Mouse (Mus musculus) heart, embryonic 13.5 days (tissue): Measurements from ENCODE around the gene Opalin. TPM values are rescaled to one million over a fixed set of nuclear protein-coding genes. Genes with fewer than 3 reads are reported as not detected.

Source experiments
- ATAC-seq: fragments of 200-750 bp; cut with Nextera tagmentation; 2 replicates; pipeline ENCODE4 v1.8.0; 2017; ENCODE audit warnings: moderate TSS enrichment; ENCODE audit not compliant: insufficient number of reproducible peaks, low FRiP score, low TSS enrichment; ENCODE audit errors: extremely low read depth
- H3K27ac ChIP-seq: fragments of 300-500 bp; sonication (generic); replicated peaks from 2 replicates; pipeline ENCODE4 v1.5.1; 2015; ENCODE audit warnings: moderate library complexity, mild to moderate bottlenecking, inconsistent platforms
- H3K27me3 ChIP-seq: fragments of 300-500 bp; sonication (generic); replicated peaks from 2 replicates; pipeline ENCODE4 v1.6.1; 2015; ENCODE audit warnings: mild to moderate bottlenecking, inconsistent platforms
- H3K36me3 ChIP-seq: fragments of 300-500 bp; sonication (generic); 2 replicates; pipeline ENCODE4 v1.6.1; 2015; ENCODE audit warnings: mild to moderate bottlenecking, inconsistent platforms
- H3K4me1 ChIP-seq: fragments of 300-500 bp; sonication (generic); 2 replicates; pipeline ENCODE4 v1.6.1; 2015; ENCODE audit warnings: inconsistent platforms
- H3K4me2 ChIP-seq: fragments of 300-500 bp; sonication (generic); 2 replicates; pipeline ENCODE4 v1.6.1; 2015; ENCODE audit warnings: inconsistent platforms, mild to moderate bottlenecking, moderate library complexity
- H3K4me3 ChIP-seq: fragments of 300-500 bp; sonication (generic); 2 replicates; pipeline ENCODE4 v1.5.1; 2015; ENCODE audit warnings: moderate library complexity, mild to moderate bottlenecking, inconsistent platforms
- H3K9ac ChIP-seq: fragments of 300-500 bp; sonication (generic); 2 replicates; pipeline ENCODE4 v1.6.1; 2015; ENCODE audit warnings: inconsistent platforms, mild to moderate bottlenecking, moderate library complexity
- H3K9me3 ChIP-seq: fragments of 300-500 bp; sonication (generic); 2 replicates; pipeline ENCODE4 v1.6.1; 2016; ENCODE audit warnings: inconsistent platforms
- WGBS: fragments of 180-500 bp; shearing (Covaris S2); methylation state at CpG from one replicate; pipeline ENCODE4 v1.1.7; 2015; ENCODE audit warnings: mixed read lengths; 5-methylcytosine and 5-hydroxymethylcytosine counted together
- polyA plus RNA-seq: library from polyadenylated mRNA; unstranded; fragments of >200 nt; fragmentation: Nextera tagmentation; extraction: Ambion mirVana; gene quantifications from 2 replicates; pipeline ENCODE4 v1.2.1, GENCODE M21; 2015

Gene Opalin
- polyA plus RNA-seq, 1 experiment from 2014 or later: 0.15 TPM

GRCm38 (mm10) chr19:41073746-41074455 is 3.0 kb downstream of the Opalin start:
- Histone ChIP-seq H3K27me3 (peaks cover 18% of the 10 kb centered on the region; the same call in 1 of the 2 replicates), H3K4me2 (no peak overlapping the region), H3K27ac (no peak overlapping the region), H3K4me3 (no peak overlapping the region), H3K9ac (no peak overlapping the region), H3K9me3 (no peaks in the 10 kb centered on the region), H3K4me1 (no peaks in the 10 kb centered on the region), H3K36me3 (no peaks in the 10 kb centered on the region)
- ATAC-seq: no peak
- WGBS: 82% methylated on average over 14 of the region's 14 CpGs

- WGBS: 6% methylated on average over 8 of the region's 8 CpGs
- peaks cover 3% of the 10 kb centered on the region; the same call in 1 of the 2 replicates for H3K9me3 ChIP-seq
- peaks cover 18% of the 10 kb centered on the region; the same call in 1 of the 2 replicates for H3K27me3 ChIP-seq
- H3K36me3 ChIP-seq: no peaks in the 10 kb centered on the region
- no peak overlapping the region for H3K27ac ChIP-seq
- H3K9ac ChIP-seq: no peak overlapping the region
- no peak overlapping the region for H3K4me3 ChIP-seq
- no peak for ATAC-seq
- no peak overlapping the region for H3K4me2 ChIP-seq
- no peaks in the 10 kb centered on the region for H3K4me1 ChIP-seq
Measured at GRCm38 (mm10) chr19:41071500-41071899, 5.4 kb downstream of the Opalin start.

- no peak overlapping the region for H3K4me2 ChIP-seq
- ATAC-seq: no peak
- H3K9me3 ChIP-seq: no peaks in the 10 kb centered on the region
- no peak overlapping the region for H3K9ac ChIP-seq
- H3K27me3 ChIP-seq: no peaks in the 10 kb centered on the region; the same call in 1 of the 2 replicates
- H3K36me3 ChIP-seq: no peaks in the 10 kb centered on the region
- H3K4me3 ChIP-seq: no peak overlapping the region
- H3K27ac ChIP-seq: no peak overlapping the region
- WGBS: 52% methylated on average over 4 of the region's 4 CpGs
- H3K4me1 ChIP-seq: no peaks in the 10 kb centered on the region
Measured at GRCm38 (mm10) chr19:41054702-41055101, 22.2 kb downstream of the Opalin start.

DNA sequence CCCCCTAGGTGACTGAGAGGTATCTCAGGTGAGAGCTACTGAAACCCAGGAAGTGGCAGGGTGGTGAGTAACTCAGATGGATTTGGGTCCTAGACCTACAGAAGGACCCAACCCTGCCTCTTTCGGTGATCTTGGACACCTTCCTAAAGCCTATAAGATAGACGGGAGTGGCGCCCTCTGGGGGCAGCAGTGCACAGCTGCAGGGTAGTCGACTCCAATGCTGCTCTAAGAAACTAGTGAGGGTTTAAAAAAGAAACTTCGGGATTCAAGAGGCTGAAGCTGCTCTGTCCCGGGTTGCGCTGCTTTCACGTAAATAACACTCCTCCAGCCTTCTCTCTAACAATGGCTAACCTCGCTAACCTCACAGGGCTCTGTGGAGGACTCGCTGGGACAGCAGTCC is 23.4 kb downstream of the Opalin start:
- no peak overlapping the region for H3K27ac ChIP-seq
- no peaks in the 10 kb centered on the region for H3K9me3 ChIP-seq
- no peak overlapping the region for H3K4me3 ChIP-seq
- 30% methylated on average over 10 of the region's 10 CpGs for WGBS
- H3K36me3 ChIP-seq: no peaks in the 10 kb centered on the region
- H3K4me1 ChIP-seq: no peaks in the 10 kb centered on the region
- no peak for ATAC-seq
- H3K27me3 ChIP-seq: no peaks in the 10 kb centered on the region; the same call in 1 of the 2 replicates
- H3K9ac ChIP-seq: no peak overlapping the region
- no peak overlapping the region for H3K4me2 ChIP-seq

GRCm38 (mm10) chr19:41052247-41052646 is 24.7 kb downstream of the Opalin start:
- H3K4me1 ChIP-seq: no peaks in the 10 kb centered on the region
- no peak overlapping the region for H3K27ac ChIP-seq
- no peak overlapping the region for H3K9ac ChIP-seq
- 59% methylated on average over 5 of the region's 5 CpGs for WGBS
- ATAC-seq: no peak
- no peak overlapping the region for H3K4me2 ChIP-seq
- H3K9me3 ChIP-seq: no peaks in the 10 kb centered on the region
- no peaks in the 10 kb centered on the region; the same call in 1 of the 2 replicates for H3K27me3 ChIP-seq
- H3K4me3 ChIP-seq: no peak overlapping the region
- H3K36me3 ChIP-seq: no peaks in the 10 kb centered on the region

GRCm38 (mm10) chr19:41051714-41052113 is 25.2 kb downstream of the Opalin start:
- H3K9ac ChIP-seq: no peak overlapping the region
- no peaks in the 10 kb centered on the region for H3K9me3 ChIP-seq
- no peak overlapping the region for H3K4me2 ChIP-seq
- 71% methylated on average over 1 of the region's 1 CpGs for WGBS
- no peak overlapping the region for H3K27ac ChIP-seq
- H3K36me3 ChIP-seq: no peaks in the 10 kb centered on the region
- ATAC-seq: no peak
- no peaks in the 10 kb centered on the region for H3K4me1 ChIP-seq
- no peaks in the 10 kb centered on the region; the same call in 1 of the 2 replicates for H3K27me3 ChIP-seq
- H3K4me3 ChIP-seq: no peak overlapping the region

DNA sequence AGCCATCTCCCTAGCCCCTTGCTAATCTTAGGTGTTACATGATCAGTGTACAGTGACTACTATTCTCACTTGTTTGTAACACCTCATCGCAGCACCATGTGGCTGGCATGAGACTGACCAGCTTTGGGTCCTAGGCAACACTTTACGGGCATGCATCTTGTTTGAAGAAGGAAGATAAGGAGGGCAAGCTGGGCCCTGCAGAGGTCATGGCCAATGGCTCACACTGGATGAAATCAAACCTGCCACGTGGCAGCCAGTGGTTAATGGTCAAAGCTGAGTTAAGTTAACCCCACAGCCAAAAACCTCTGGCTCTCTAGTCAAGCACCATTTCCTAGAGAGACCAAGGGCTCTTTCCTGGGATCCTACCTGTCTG is 28.7 kb downstream of the Opalin start:
- Histone ChIP-seq H3K4me2 (no peak overlapping the region), H3K9ac (no peak overlapping the region), H3K9me3 (no peaks in the 10 kb centered on the region), H3K27ac (no peak overlapping the region), H3K4me3 (no peak overlapping the region), H3K27me3 (no peaks in the 10 kb centered on the region), H3K4me1 (peaks cover 5% of the 10 kb centered on the region), H3K36me3 (no peaks in the 10 kb centered on the region)
- WGBS: 68% methylated on average over 3 of the region's 3 CpGs
- ATAC-seq: no peak

DNA sequence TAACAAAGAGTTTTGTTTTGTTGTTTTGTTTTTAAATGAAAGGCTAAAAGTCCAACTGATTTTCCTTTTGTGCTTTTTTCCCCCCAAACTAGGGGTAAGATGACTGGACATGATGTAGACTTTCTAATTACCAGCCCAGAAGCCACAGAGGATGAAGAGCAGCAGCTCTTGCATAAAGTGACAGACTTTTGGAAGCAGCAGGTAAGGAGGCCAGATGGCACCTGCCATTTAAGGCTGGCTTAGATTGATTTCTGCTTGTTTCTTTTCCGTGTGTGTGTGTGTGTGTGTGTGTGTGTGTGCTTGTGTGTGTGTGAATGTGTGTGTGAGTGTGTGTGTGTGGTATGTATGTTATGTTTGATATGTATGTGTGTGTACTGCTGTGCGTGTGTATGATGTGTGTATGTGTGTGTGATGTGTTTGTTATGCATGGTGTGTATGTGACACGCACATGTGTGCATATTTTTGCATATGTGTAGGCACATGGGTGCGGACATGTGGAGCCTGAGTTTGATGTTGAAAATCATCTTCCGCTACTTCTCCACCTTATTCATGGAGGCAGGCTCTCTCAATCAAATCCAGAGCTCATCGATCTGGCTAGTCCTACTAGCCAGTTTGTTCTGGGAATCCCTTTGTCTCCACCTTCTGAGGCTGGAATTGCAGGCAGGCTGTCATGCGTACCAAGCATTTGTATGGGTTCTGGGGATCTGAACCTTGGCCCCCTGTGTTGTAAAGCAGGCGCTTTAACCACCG is 29.3 kb downstream of the Opalin start:
- Histone ChIP-seq H3K36me3 (no peaks in the 10 kb centered on the region), H3K9ac (no peak overlapping the region), H3K4me1 (peaks cover 5% of the 10 kb centered on the region), H3K9me3 (no peaks in the 10 kb centered on the region), H3K4me2 (no peak overlapping the region), H3K27ac (no peak overlapping the region), H3K4me3 (no peak overlapping the region), H3K27me3 (no peaks in the 10 kb centered on the region)
- 73% methylated on average over 9 of the region's 9 CpGs for WGBS
- ATAC-seq: no peak

DNA sequence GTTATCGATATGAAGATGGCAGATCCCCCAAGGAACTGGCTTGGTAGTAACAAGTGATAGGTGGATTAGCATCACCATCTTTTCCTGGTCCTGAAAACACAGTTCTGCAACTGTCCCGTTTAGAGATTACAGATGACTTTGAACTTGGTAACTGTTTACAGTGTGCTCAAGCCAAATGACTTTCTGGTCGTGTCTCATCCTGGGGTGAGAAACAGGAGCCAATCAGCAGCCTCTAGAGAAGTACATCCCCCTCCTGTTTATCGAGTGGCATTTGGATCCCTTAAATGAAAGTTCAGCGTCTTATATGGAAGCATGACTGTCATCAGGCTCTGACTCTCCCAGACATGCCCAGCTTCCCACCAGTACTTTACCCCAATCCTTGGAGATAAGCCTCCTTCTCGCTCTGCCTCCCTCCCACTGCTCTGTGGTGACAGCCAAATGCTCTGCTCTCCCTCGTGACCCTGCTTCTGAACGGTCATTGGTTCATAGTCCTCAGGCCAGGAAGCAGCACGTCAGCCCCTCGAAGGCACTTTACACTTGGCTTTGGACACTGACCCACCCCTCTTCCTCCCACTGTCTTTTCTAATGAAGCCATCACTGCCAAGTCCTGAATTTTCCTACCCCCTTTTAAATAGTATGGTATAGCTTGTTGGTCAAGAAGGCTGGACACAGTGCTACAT is 31.7 kb downstream of the Opalin start:
- Histone ChIP-seq H3K9me3 (no peaks in the 10 kb centered on the region), H3K27ac (no peak overlapping the region), H3K9ac (no peak overlapping the region), H3K4me2 (peak overlapping the region; percentile 46; the same call in 1 of the 2 replicates), H3K4me1 (peaks cover 5% of the 10 kb centered on the region), H3K36me3 (no peaks in the 10 kb centered on the region), H3K27me3 (no peaks in the 10 kb centered on the region), H3K4me3 (no peak overlapping the region)
- 30% methylated on average over 10 of the region's 10 CpGs for WGBS
- ATAC-seq: no peak

DNA sequence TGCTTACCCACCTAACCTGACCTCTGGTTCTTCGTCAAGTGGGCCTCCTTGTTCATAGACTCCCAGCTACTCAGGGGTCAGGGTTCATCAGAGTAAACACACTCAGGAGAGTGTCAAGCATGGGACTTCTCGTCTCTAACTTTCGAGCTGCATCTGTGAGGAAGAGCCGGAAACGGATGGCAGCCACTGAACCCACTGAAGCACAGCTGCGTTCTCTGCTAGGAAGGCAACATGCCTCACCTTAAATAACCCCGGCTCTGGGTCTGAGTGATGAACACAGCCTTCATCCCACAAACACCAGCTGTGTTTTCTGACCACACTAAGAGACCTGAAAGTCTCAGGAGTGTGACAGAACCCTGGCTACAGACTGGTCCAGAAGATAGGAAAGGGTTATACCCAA is 37.8 kb downstream of the Opalin start:
- no peak overlapping the region for H3K4me2 ChIP-seq
- no peaks in the 10 kb centered on the region for H3K27me3 ChIP-seq
- ATAC-seq: no peak
- WGBS: 74% methylated on average over 7 of the region's 7 CpGs
- H3K4me3 ChIP-seq: no peak overlapping the region
- H3K27ac ChIP-seq: no peak overlapping the region
- H3K36me3 ChIP-seq: no peaks in the 10 kb centered on the region
- H3K4me1 ChIP-seq: peaks cover 7% of the 10 kb centered on the region
- no peak overlapping the region for H3K9ac ChIP-seq
- H3K9me3 ChIP-seq: no peaks in the 10 kb centered on the region

DNA sequence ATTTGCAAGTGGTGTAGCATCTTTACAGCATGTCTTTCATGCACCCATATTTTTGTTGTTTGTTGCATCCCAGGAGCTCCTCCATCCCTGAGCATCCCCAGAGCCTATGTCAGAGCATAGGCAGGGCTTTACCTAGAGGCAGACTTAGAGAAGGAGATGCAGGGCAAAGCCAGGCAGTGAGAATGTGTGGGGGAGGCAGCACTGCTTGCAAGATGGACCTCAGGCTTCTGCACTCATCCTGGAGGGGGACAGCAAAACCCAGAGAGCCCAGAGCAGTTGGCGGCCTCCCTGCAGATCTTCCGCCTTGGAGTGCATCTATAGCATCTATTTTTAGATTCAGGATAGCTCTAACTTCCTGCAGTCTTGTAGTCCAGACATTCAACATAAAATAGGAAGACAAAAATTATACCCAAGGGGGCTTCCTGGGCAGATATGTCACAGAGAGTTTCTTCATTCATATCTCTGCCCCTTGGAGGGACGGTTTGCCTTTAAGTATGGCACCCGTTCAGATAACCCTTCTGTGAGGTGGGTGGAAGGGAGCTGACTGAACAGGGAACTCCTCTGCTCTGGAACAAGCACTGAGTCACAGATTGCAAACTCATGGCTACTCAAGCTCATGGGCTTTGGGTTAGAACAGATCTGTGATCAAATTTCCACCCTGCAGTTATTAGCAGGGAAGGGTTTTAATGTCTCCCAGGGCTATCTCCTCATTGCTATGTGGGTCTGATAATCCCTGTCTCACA is 40.9 kb downstream of the Opalin start:
- ATAC-seq: no peak
- no peak overlapping the region for H3K4me2 ChIP-seq
- no peaks in the 10 kb centered on the region for H3K36me3 ChIP-seq
- WGBS: 38% methylated on average over 4 of the region's 4 CpGs
- no peak overlapping the region for H3K27ac ChIP-seq
- 0 out of 2 replicates have a peak, but pooled peaks cover 4% of the 10 kb centered on the region for H3K27me3 ChIP-seq
- no peaks in the 10 kb centered on the region for H3K9me3 ChIP-seq
- no peak overlapping the region for H3K9ac ChIP-seq
- H3K4me1 ChIP-seq: peaks cover 7% of the 10 kb centered on the region
- H3K4me3 ChIP-seq: no peak overlapping the region
